Mouse (Mus musculus) lung, adult 2 months (tissue): ENCODE measurements around the gene Map2k7.

Experiments
- CTCF ChIP-seq: fragments of 200-500 bp; IDR thresholded peaks from 2 replicates; pipeline ENCODE4 v1.5.1; 2011; ENCODE audit warnings: mild to moderate bottlenecking, low read length, control low read depth; ENCODE audit not compliant: insufficient read depth
- POLR2A ChIP-seq: fragments of 200-500 bp; IDR thresholded peaks from 2 replicates; pipeline ENCODE4 v1.6.1; 2011; ENCODE audit warnings: low read depth, mild to moderate bottlenecking, control low read depth, low read length, borderline replicate concordance; ENCODE audit errors: extremely low read depth

DNA sequence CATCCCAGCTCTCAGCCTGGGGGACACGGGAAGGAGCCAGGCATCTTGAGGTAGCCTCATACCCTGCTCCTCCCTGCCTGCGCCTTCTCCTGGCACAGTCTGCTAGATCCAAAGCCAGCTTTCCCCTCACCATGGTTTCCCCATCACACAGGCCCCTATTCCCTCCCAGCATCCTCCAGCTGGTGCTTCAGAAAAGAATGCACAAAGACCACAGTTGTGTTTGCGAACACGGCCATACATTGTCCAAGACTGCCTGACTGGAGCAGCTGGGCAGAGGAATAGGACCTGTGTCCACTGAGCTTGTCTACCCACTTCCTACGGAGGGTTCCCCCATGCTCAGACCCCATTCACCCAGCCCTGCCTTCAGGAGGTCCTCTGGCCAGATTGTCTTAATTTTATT, 46.2 kb upstream of the Map2k7 start:
- TF ChIP-seq CTCF: no peak
- no peak for TF ChIP-seq POLR2A
